Mouse (Mus musculus) liver, adult 2 months (tissue): ENCODE data around the gene Rad51b. TPM values are rescaled to one million over a fixed set of nuclear protein-coding genes. Genes with fewer than 3 reads are reported as not detected.

Experiments
- DNase-seq: peaks from one replicate; pipeline ENCODE4 v3.0.0-alpha.2; 2011; ENCODE audit warnings: low read depth, low spot score; ENCODE audit errors: extremely low read depth
- H3K27ac ChIP-seq: fragments of 200-500 bp; replicated peaks from 2 replicates; pipeline ENCODE4 v1.5.1; 2012; ENCODE audit warnings: low read depth, mild to moderate bottlenecking, control low read depth, inconsistent platforms, low read length; ENCODE audit not compliant: insufficient read depth
- H3K27me3 ChIP-seq: fragments of 200-500 bp; 2 replicates; pipeline ENCODE4 v1.6.1; 2012; ENCODE audit warnings: mild to moderate bottlenecking, moderate library complexity, low read length, inconsistent platforms; ENCODE audit not compliant: control insufficient read depth, insufficient read depth
- H3K36me3 ChIP-seq: fragments of 200-500 bp; 2 replicates; pipeline ENCODE4 v1.6.1; 2012; ENCODE audit warnings: low read length, inconsistent platforms; ENCODE audit not compliant: control insufficient read depth, insufficient read depth
- H3K4me1 ChIP-seq: fragments of 200-500 bp; 2 replicates; pipeline ENCODE4 v1.6.1; 2011; ENCODE audit warnings: low read length; ENCODE audit not compliant: control insufficient read depth, insufficient read depth
- H3K4me3 ChIP-seq: fragments of 200-500 bp; 2 replicates; pipeline ENCODE4 v1.5.1; 2011; ENCODE audit warnings: low read depth, mild to moderate bottlenecking, control low read depth, low read length, moderate library complexity; ENCODE audit not compliant: insufficient read depth
- H3K79me2 ChIP-seq: fragments of 200-500 bp; 2 replicates; pipeline ENCODE4 v1.6.1; 2012; ENCODE audit warnings: inconsistent platforms, mild to moderate bottlenecking, low read length, moderate library complexity; ENCODE audit not compliant: control insufficient read depth, insufficient read depth
- H3K9ac ChIP-seq: fragments of 200-500 bp; 2 replicates; pipeline ENCODE4 v1.6.1; 2012; ENCODE audit warnings: low read depth, mild to moderate bottlenecking, control low read depth, inconsistent platforms, low read length
- CTCF ChIP-seq: fragments of 200-500 bp; IDR thresholded peaks from 2 replicates; pipeline ENCODE4 v1.5.1; 2011; ENCODE audit warnings: low read depth, low read length, control low read depth
- POLR2A ChIP-seq: fragments of 200-500 bp; IDR thresholded peaks from 2 replicates; pipeline ENCODE4 v1.6.1; 2011; ENCODE audit warnings: low read length, control low read depth; ENCODE audit not compliant: insufficient read depth; ENCODE audit errors: extremely low read depth
- WGBS: fragments of 180-500 bp; shearing (Covaris S2); methylation state at CpG from one replicate; pipeline ENCODE4 v1.1.7; 2018; 5-methylcytosine and 5-hydroxymethylcytosine counted together
- polyA plus RNA-seq: library from polyadenylated mRNA; depleted of rRNA; stranded (reverse); fragments of >200 nt; gene quantifications from 2 replicates; pipeline ENCODE4 v1.2.3, GENCODE M21; 2012
- total RNA-seq: library from RNA; depleted of rRNA; stranded (reverse); fragments of >200 nt; gene quantifications from 2 replicates; pipeline ENCODE4 v1.2.3, GENCODE M21; 2014

Rad51b gene
- total and polyA plus RNA-seq, 2 experiments, result 0.55 to 1.7 TPM

DNA sequence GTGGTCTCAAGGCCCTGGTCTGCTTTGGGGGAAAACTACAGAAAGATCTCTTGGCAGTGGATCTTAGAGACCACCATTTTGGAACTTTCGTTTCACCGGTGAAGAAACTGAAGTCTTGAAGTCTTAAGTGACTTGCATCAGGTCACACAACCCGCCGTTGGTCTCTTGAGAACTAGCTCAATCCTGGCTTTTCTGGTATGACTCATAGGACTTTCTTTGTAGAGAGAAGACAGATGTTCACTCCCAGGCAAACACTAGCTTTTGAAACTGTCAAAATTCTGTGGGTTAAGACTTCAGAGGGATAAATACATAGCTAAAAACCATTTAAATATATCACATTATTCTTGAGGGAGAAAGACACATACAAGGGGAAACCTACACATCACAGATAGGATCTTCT lies 195.1 kb downstream of the Rad51b start:
- H3K4me3 ChIP-seq, result no peak overlapping the region
- H3K27ac ChIP-seq, result no peak overlapping the region
- TF ChIP-seq POLR2A (no peak), CTCF (no peak)
- no peaks in the 10 kb centered on the region for H3K4me1 ChIP-seq
- no peak overlapping the region for H3K9ac ChIP-seq
- H3K79me2 ChIP-seq, result no peaks in the 10 kb centered on the region
- no peaks in the 10 kb centered on the region for H3K27me3 ChIP-seq
- WGBS, result 95% methylated on average over 4 of the region's 4 CpGs
- H3K36me3 ChIP-seq, result no peaks in the 10 kb centered on the region
- no peak for DNase-seq

DNA sequence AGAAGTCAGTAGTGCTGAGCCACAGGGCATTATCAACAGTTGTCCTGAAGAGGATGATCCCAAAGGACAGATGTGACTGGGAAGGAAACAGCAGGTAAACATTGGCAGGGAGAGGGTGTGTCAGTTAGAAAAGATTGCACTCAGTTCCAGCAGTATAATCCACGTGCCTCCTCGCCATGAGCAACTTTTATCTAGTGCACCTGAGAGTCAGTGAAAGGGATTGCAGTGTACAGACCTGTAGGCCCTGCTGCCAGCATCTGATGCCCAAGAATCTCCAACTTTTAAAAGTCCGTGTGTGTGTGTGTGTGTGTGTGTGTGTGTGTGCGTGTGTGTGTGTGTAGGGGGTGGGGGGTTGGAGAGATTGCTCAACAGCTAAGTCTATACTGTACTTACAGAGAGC lies 195.5 kb downstream of the Rad51b start:
- Histone ChIP-seq H3K4me1 (no peaks in the 10 kb centered on the region), H3K27ac (no peak overlapping the region), H3K27me3 (no peaks in the 10 kb centered on the region), H3K4me3 (no peak overlapping the region), H3K9ac (no peak overlapping the region), H3K79me2 (no peaks in the 10 kb centered on the region), H3K36me3 (no peaks in the 10 kb centered on the region)
- no peak for TF ChIP-seq POLR2A
- no peak for DNase-seq
- WGBS, result 76% methylated on average over 4 of the region's 4 CpGs

DNA sequence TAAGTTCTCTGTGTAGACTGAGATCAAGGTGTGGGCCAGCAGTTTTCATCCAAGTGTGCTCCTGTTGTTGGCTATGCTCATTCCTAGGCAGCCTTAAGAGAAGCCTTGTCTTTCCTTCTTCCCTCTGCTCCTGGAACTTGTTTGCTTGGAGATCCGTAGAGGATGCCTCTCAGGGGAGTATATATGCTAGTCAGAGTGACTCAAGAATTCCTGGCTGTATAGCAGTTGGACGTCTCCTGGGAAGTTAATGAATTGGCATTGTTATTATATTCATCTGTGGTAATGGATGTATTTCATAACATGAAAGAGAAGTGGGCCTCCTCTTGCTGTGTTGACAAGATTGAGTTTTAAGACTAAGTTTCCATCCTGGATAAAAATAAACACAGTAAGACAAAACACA lies 196.4 kb downstream of the Rad51b start:
- H3K79me2 ChIP-seq, result no peaks in the 10 kb centered on the region
- H3K4me3 ChIP-seq, result no peak overlapping the region
- no peak for DNase-seq
- H3K36me3 ChIP-seq, result no peaks in the 10 kb centered on the region
- no peak for TF ChIP-seq CTCF
- TF ChIP-seq POLR2A, result no peak
- H3K27me3 ChIP-seq, result no peaks in the 10 kb centered on the region
- no peaks in the 10 kb centered on the region for H3K4me1 ChIP-seq
- WGBS, result 93% methylated on average over 2 of the region's 2 CpGs
- no peak overlapping the region for H3K27ac ChIP-seq
- no peak overlapping the region for H3K9ac ChIP-seq

DNA sequence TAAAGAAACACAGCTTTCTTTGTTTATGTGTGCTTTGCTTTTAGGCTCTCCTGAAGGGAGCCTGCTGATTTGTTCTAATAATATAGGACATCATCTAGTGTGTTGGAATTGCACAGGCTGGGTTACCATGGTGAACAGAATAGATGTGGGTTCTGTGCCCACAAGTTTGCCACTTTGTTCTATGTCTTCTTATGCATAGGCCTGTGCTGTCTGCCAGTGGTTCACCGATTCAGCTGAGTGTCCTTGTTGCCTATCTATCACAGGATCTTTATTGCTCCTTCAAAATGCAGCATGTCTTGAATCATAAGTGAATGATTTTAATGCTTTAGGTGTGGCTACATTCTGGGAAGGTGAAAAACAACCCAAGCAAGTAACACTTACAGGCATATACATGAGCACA lies 201.2 kb downstream of the Rad51b start:
- no peaks in the 10 kb centered on the region for H3K79me2 ChIP-seq
- no peak for TF ChIP-seq POLR2A
- no peak for TF ChIP-seq CTCF
- no peaks in the 10 kb centered on the region for H3K36me3 ChIP-seq
- 95% methylated on average over 1 of the region's 1 CpGs for WGBS
- H3K4me3 ChIP-seq, result no peak overlapping the region
- H3K27ac ChIP-seq, result no peak overlapping the region
- peaks cover 11% of the 10 kb centered on the region for H3K4me1 ChIP-seq
- no peak overlapping the region for H3K9ac ChIP-seq
- DNase-seq, result no peak
- no peaks in the 10 kb centered on the region for H3K27me3 ChIP-seq

DNA sequence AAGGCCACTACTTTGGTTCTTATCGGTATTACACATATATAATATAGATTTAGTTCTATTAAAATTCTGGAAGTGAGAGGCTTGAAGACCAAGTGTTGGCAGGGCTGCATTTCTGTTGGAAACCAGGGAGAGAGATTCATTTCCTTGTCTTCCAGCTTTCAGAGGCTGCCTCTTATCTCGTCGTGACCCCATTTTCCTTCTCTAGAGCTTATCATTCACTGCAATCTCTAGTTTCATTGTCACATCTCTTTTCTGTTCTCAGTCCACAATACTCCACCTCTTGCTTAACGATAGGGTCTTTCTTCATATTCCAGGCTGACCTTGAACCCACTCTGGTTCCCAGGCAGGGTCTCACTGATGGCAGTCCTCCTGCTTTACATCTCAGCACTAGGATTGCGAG lies 202.7 kb downstream of the Rad51b start:
- no peak for DNase-seq
- no peaks in the 10 kb centered on the region for H3K36me3 ChIP-seq
- peaks cover 16% of the 10 kb centered on the region for H3K4me1 ChIP-seq
- H3K79me2 ChIP-seq, result no peaks in the 10 kb centered on the region
- WGBS, result 92% methylated on average over 5 of the region's 5 CpGs
- no peak overlapping the region for H3K4me3 ChIP-seq
- no peak overlapping the region for H3K9ac ChIP-seq
- TF ChIP-seq POLR2A (no peak), CTCF (no peak)
- H3K27ac ChIP-seq, result no peak overlapping the region
- H3K27me3 ChIP-seq, result no peaks in the 10 kb centered on the region

DNA sequence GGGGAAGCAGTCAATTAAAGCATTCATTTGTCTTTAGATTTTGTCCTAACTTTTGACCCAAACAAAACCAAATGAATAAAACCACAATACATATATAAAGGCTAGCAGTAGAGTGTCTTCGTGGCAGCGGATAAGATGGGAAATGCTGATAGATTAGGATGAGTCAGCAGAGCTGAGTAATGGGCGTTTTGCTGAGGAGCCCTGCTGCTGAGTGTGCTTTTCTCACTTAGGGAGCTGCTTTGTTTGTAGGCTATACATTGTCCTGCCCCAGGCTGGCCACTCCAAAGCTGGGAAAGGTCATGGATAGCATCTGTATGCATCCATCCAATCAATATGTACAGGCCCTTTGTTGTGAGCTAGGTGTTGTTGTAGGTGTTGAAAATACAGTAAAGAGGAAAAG lies 204.8 kb downstream of the Rad51b start:
- no peak overlapping the region for H3K4me3 ChIP-seq
- no peak for DNase-seq
- TF ChIP-seq POLR2A, result no peak
- TF ChIP-seq CTCF, result no peak
- H3K27me3 ChIP-seq, result no peaks in the 10 kb centered on the region
- H3K36me3 ChIP-seq, result no peaks in the 10 kb centered on the region
- peaks cover 16% of the 10 kb centered on the region for H3K4me1 ChIP-seq
- H3K79me2 ChIP-seq, result no peaks in the 10 kb centered on the region
- 48% methylated on average over 3 of the region's 3 CpGs for WGBS
- H3K9ac ChIP-seq, result no peak overlapping the region
- peak overlapping the region; percentile 75 for H3K27ac ChIP-seq
